Mouse (Mus musculus) brain, embryonic 14.5 days (tissue): ENCODE measurements around the gene Plekhb2.

ENCODE experiments used
- CTCF ChIP-seq: fragments of 200-500 bp; IDR thresholded peaks from 2 replicates; pipeline ENCODE4 v1.5.1; 2012; ENCODE audit warnings: inconsistent platforms, mild to moderate bottlenecking, moderate library complexity, borderline replicate concordance; ENCODE audit not compliant: insufficient read depth, insufficient read length; ENCODE audit errors: extremely low read depth
- POLR2A ChIP-seq: fragments of 200-500 bp; IDR thresholded peaks from 2 replicates; pipeline ENCODE4 v1.6.1; 2012; ENCODE audit warnings: mild to moderate bottlenecking, inconsistent platforms, borderline replicate concordance; ENCODE audit not compliant: poor library complexity, insufficient read depth, insufficient read length, severe bottlenecking; ENCODE audit errors: extremely low read depth

GRCm38 (mm10) chr1:34828528-34829294 is 21.1 kb upstream of the Plekhb2 start:
- no peak for TF ChIP-seq CTCF
- TF ChIP-seq POLR2A: no peak
